Mouse (Mus musculus) thymus, postnatal 10 days (tissue): ENCODE results near the gene Nkx2-5.

ENCODE experiments used
- DNase-seq, 2 experiments: peaks; one replicate each; pipeline ENCODE4 v3.0.0; 2021; ENCODE audit warnings: low spot score in 2 of 2

Nkx2-5 gene

GRCm38 (mm10) chr17:26789460-26790268, 55.1 kb downstream of the Nkx2-5 start:
- no peak for DNase-seq

GRCm38 (mm10) chr17:26788986-26789385, 55.8 kb downstream of the Nkx2-5 start:
- no peak for DNase-seq
